Mouse (Mus musculus) T-helper 1 cell (primary cell): ENCODE measurements at regions not wholly inside any gene's neighbourhood (a gene's known extent, or its start where the extent isn't known, plus 50 kb on each side); places are given as distances from the start of the nearest gene placed in this dataset.

ENCODE experiments used
- in situ Hi-C: fragments of 300-600 bp; cut with MboI, MseI; formaldehyde crosslinking; loops from one replicate; pipeline ENCODE4 v1.15.1; 2025; ENCODE audit warnings: high pct_unique_total_duplicates

DNA sequence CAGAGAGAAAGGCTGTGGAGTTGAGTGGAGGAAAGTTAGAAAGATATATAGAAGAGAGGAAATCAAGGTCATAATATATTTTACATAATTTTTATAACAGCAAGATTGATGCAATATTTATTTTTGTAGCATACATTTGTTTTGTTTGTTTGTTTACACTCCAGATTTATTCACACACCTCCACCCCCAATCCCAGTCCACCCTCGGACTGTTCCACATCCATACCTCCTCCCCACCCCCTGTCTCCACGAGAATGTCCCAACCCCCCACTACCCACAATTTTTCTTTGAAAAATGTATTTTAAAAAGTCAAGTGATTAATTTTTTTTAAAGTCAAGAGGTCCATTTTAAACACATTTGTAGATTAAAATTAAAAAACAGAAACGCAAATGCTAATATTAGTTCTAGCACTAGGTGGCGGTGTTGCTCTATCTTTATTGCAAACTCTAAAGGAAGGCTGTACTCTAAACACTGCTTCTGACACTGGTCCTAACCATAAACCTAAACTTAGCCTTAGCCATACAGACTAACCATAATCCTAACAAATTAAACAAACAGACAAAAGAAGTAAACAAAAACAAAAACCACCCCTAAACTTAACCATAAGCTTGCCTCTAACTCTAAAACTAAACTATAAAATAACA is 67.8 kb downstream of the Olfr1505 start:
- in situ Hi-C loops = loop anchor here (5.0 kb wide), 1 partner anchor 1671 kb away; no protein-coding TSS in a partner anchor

DNA sequence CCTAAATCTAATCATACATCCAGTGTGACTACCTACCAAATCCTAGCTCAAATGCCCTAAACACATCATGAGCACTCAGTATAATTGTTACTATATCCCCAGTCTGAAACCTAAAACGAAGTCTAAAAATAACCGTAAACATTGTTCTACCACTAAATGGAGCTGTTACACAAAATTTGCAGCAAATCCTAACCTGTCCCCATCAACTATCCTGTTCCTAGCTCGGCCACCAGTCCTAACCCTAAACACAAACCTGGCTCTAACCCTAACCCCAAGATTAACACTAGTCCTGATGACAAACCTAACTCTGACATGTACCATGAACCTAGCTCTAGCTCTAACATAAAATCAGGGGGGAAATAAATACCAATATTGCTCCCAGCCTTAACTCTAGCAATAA is 69.5 kb downstream of the Olfr1505 start:
- in situ Hi-C loops = loop anchor here (5.0 kb wide), 1 partner anchor 1669 kb away; no protein-coding TSS in a partner anchor
